Mouse (Mus musculus): ENCODE results near the gene Tirap. TPM values are rescaled to one million over a fixed set of nuclear protein-coding genes. Genes with fewer than 3 reads are reported as not detected.

The Tirap gene
- total RNA-seq, 4 experiments from 2014 or later = 6.1 to 9.6 (median 6.5) TPM

DNA sequence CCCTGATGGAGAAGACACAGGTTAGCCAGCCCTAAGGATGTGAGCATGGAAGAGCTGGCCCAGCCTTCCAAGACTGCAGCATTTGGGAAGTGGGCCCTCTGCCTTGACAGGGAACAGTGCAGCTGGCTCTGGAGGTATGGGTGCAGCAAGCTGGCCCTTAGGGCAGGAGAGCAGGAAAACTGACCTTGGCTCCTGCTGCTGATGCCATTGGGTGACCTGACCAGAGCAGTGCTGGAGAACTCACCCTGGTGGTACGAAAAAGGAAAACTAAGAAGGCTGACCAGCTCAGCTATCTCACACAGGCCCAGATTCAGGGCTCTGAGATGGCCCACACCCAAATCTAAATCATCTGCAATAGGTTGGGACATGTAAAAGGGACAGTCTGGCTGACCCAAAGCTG, 54.3 kb downstream of the Tirap start:
- no peak for DNase-seq

DNA sequence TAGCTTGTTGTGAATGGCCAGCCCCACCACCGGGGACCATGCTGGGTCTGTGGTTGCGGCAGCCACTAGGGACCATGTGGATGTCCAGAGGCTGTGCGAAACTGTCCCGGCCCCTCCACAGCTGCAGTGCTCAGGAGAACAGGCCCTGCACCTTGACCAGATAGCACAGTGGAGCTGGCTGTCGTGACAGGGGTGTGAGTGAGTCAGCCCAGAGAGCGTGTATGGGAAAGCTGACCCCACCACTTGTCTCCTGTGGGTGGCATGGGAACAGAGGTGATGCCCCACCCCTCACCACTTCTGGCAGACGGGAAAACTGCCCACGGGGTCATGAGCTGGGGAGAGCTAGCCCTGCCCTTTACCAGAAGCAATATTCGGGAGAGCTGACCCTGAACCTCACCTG, 55.0 kb downstream of the Tirap start:
- DNase-seq = no peak

- no peak for DNase-seq
Observed at GRCm38 (mm10) chr9:35142221-35142620, 57.9 kb downstream of the Tirap start.

DNA sequence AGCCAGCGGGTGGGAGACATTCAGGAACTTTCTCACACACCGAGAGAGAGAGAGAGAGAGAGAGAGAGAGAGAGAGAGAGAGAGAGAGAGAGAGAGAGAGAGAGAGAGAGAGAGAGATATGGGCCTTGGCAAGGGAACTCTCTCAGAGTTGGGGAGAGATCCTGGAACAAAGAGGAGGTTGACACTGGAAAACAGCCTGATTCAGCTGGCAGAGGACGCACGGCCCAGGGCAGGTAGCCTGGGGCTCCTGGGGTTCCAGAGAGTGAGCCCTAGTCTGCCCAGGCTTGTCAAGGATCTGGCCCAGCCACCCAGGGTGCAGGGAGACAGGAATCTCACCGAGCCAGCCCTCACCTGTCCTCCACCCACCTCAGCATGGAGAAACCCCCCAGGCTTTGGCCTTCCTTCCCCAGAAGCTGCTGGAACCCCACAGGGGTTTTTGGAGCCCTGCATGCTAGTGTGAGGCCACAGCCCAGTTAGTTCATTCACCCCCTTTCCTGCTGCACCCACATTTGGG, 60.8 kb downstream of the Tirap start:
- no peak for DNase-seq

DNA sequence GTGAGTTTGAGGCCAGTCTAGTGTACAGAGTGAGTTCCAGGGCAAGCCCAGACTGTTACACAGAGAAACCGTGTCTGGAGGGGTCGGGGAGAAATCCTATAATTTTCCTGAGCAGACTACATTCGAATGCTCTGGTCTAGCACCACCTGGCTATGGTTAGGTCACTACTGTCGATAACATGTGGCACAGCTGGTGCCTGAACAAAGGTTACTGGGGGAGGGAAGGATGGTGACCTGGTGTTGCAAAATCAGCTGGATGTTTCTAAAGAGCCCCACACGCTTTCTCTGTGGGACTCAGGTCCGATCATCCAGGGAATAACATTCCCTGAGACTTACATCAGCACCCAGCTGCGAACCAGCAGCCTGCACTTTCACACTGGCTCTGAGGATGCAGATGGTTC, 62.1 kb downstream of the Tirap start:
- no peak for DNase-seq

DNA sequence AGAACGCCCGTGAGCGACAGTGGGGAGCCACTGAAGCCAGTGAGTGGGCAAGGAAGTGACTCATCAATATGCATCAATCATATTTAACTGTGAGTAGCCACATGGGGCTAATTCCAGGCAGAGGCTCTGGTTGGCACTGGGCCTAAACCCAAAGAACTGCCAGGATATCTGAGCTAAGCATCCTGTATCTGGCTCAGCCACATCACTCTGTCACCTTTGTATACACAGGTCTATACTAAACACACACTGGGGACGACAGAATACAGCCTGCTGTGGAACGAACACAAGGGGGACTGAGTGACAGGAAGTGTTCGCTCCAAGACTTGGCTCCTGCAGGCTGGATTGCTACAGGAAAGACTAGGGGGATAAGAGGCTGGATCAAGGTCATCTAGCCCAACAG, 64.5 kb downstream of the Tirap start:
- no peak for DNase-seq

Other genes starting within 250 kb of the Tirap start
- 10 to 100 TPM; 32.8 to 55.5 (median 44.3) TPM for gene St3gal4, start 81.0 kb downstream of the Tirap start, total RNA-seq (2022)
- 10 to 100 TPM; 23.6 to 34.1 (median 29.9) TPM for gene Dcps, start 24.2 kb downstream of the Tirap start, total RNA-seq (2022)
- gene Srpr, start 116 bp downstream of the Tirap start, total RNA-seq (2022) = 100 to 1,000 TPM; 140 to 169 (median 165) TPM
- 10 to 100 TPM; 48.5 to 62.4 (median 56.3) TPM for gene Foxred1, start 10.8 kb upstream of the Tirap start, total RNA-seq (2022)
- 10 to 100 TPM in 3 of 4 experiments, 1 to 10 TPM in 1; 9.5 to 18.4 (median 15.5) TPM for gene Fam118b, start 67.5 kb upstream of the Tirap start, total RNA-seq (2022)
- gene Rpusd4, start 67.6 kb upstream of the Tirap start, total RNA-seq (2022) = 10 to 100 TPM; 20.4 to 26.9 (median 22.4) TPM
- gene Cdon, start 220.8 kb upstream of the Tirap start, total RNA-seq (2022) = 10 to 100 TPM; 11.2 to 15.8 (median 12.5) TPM

Measured in adrenal gland, adult 8-10 months (tissue).